Mouse (Mus musculus): ENCODE measurements around the gene Pias3.
"Not testable (repeated sequence)": the region's sequence is repeated elsewhere in the genome, so short reads cannot be mapped to it uniquely, and the experiment has no call there.

The Pias3 gene

DNA sequence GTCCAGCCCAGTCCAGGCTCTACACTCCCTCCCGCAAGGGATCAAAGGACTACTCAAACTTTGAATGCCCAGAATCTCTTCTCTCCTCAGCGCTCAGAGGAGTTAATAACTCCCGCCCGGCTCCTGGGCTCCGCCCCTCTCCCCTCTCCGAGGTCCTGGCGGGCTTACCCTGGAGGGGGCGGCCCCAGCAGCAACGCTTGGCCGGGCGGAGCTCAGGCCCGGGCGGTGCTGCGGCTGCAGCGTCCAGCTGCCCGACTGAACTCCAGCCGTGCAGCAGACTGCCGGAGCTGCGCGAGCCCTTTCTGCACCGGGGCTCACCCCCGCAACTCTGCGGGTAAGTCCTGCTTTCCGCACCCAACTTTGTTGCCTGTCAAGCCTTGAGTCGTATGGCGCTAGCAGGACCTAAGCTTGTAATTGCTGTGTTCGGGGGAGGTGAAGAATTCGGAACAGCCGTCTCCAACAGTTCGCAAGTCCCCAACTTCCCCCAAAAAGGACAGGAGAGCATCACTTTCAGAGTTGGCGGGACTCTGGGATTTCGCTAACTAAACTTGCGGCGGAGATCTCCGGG lies at the start of gene Pias3:
Gene Pias3, plus strand, starts transcription at position 187 of the 568 bp plus-strand sequence.
- DNase-seq (ENCODE audit: low read depth), result peak; percentile 93

DNA sequence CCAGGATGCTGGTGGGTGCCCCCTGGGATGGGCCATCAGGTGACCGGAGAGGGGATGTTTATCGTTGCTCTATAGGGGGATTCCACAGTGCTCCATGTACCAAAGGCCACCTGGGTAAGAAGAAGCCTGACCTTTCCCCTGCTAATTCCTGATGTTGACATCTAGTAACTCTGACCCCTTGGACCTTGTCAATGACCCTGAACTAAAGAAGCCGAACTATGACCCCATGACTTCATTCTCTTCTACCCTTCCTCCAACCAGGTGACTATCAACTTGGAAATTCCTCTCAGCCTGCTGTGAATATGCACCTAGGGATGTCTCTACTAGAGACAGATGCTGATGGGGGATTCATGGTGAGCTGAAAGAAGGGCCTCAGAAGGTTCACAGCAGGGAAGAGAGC lies 48.8 kb upstream of the Pias3 start:
- no peak for DNase-seq (ENCODE audit: low read depth)

DNA sequence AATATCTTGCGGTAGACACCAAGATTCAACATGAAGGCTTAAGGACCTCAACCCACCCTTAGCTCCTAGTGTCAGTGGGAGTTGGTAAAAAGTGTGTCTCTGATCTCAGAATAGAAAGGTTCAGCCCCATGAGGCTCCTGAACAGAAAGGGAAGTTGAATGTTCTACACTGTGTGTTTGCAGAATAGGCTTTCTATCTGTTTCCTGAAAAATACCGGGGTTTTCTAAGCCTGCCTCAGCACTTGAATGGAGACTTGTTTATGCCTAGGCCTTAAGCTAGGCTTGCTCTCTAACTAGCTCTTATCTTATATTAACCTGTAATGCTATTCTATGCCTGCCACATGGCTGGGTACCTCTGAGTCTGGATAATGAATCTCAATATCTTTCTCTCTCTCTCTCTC lies 35.3 kb upstream of the Pias3 start:
- DNase-seq (ENCODE audit: low read depth), result no peak

DNA sequence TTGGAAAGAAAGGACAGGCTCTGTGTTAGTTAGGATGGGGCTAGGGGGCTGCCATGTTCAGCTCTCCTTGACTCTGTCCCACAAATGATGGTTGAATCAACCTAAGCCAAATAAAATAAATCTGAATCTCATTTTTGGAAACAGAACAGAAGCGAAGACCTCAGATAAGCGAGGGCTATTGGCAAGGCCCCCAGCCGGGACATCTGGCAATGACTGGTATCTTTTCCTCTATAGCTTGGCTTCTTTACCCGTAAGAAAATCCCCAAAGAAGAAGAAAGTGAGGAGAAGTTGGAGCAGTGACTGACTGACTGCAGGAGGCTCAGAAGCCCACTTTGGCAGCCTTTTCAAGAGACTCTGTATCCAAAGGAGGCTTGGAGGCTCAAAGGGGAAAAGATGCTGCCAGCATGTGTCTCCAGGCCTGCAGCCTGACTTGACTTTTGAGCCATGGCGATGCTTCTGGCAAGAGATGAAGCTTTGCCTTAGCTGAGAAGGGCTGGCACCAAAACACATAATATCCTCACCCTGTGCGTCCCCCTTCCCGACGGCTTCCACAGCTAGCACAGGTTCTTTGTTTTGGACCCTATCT lies 33.4 kb upstream of the Pias3 start:
- peak; percentile 58 for DNase-seq (ENCODE audit: low read depth)

DNA sequence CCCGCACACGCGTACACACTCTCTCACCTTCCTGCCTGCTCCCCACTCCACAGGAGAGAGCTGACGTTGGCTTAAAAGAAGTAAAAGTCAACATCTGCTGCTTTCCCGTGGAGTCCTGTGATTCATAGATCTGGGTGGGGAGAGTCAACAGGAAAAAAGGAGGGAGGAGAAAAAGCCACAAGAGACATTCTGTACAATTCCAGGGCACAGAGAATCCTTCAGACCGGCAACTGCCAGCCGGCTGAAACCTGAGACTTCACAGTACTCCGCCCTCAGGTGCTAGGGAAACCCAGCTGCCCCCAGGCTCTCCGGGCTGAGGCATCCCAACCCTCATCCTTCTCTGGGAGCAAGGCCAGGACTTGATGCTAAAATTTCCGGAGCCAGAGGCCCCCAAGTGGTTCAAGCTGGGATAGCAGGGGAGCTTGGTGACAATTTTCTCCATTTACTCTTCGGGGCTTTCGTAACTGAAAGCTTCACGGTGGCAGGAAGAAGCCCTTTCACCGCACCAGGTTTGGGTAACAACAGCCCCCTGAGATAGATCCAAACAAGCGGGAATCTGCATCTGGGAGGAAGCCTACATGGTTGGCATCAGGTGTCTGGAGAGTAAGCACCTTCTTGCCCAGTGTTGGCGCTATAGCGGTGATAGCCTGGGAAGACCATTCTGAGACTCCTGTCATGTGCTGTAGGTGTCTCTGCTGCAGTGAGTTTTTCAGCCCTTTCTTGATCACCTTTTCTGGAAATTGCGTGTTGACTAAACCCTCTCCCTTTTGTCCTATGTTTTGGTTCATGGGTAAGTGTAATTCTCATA lies 32.5 kb upstream of the Pias3 start:
- DNase-seq (ENCODE audit: low read depth), result peak; percentile 95

DNA sequence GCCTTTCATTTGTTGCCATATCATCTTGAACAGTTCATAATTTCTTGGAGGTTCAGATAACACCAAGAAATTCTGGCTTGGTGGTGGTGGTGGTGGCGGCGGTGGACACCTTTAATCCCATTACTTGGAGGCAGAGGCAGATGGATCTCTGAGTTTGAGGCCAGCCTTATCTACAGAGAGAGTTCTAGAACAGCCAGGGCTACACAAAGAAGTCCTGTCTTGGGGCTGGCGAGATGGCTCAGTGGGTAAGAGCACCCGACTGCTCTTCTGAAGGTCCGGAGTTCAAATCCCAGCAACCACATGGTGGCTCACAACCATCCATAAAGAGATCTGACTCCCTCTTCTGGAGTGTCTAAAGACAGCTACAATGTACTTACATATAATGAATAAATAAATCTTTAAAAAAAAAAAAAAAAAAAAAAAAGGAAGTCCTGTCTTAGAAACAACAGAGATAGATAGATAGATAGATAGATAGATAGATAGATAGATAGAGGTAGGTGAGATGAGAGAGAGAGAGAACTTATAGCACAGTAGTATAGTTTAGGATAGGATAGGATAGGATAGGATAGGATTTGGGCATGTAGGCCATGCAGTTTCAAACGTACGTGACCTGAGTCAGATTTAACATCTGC lies 30.3 kb upstream of the Pias3 start:
- not testable (repeated sequence) for DNase-seq (ENCODE audit: low read depth)

DNA sequence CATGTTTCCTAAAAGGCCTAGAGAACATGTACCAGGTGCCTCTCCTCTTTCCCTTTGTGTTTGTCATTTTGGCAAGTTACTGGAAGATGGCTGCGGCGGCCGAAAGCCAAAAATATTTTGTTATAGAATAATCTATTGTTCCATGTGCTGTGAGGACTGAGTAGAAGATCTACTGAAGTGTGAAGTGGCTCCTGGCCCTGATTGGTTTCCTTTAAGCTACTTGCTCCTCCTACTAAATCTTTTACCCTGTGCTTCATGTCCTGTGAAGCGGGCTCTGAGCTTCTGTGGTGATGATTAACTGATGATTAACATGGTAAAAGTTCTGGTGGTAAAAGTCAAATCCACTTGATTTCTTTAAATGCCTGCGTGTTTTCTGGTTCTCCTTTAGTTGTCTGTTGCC lies 29.3 kb upstream of the Pias3 start:
- no peak for DNase-seq (ENCODE audit: low read depth)

DNA sequence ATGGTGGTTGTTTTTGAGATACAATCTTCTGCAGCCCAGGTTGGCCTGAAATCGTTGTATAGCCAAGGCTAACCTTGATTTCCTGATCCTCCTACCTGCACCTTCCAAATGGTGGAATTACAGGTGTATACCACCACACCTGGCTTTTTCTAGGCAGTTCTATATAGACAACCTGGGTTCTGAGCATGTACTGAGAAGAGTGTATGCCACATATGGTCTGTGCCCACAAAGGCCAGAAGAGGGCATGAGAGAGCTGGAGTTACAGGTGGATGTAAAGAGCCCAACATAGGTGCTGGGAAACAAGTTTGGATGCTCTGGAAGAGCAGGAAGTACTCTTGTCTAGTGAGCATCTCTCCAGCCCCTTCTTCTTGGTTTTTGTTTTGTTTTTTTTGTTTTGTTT lies 28.9 kb upstream of the Pias3 start:
- DNase-seq (ENCODE audit: low read depth), result peak; percentile 66

DNA sequence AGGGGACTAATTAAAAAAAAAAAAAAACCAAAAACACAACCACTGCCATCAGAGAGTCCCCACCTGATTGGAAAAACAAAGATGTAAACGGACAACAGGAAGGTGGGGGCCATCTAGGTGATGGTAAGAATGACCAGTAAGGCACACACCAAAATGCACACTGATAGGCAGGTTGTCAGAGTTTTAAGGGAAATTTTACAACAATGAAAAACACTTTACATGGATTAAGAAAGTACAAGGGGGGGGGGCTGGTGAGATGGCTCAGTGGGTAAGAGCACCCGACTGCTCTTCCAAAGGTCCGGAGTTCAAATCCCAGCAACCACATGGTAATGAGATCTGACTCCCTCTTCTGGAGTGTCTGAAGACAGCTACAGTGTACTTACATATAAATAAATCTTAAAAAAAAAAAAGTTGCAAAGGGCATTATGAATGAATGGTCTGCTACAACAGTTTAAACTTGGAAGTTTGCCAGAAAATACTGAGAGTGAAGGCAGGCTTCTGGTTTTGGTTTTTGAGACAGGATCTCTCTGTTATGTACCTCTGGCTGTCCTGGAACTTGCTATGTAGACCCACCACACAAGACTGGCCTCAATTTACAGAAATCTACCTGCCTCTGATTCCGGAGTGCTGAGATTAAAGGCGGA lies 27.6 kb upstream of the Pias3 start:
- peak; percentile 38 for DNase-seq (ENCODE audit: low read depth)

DNA sequence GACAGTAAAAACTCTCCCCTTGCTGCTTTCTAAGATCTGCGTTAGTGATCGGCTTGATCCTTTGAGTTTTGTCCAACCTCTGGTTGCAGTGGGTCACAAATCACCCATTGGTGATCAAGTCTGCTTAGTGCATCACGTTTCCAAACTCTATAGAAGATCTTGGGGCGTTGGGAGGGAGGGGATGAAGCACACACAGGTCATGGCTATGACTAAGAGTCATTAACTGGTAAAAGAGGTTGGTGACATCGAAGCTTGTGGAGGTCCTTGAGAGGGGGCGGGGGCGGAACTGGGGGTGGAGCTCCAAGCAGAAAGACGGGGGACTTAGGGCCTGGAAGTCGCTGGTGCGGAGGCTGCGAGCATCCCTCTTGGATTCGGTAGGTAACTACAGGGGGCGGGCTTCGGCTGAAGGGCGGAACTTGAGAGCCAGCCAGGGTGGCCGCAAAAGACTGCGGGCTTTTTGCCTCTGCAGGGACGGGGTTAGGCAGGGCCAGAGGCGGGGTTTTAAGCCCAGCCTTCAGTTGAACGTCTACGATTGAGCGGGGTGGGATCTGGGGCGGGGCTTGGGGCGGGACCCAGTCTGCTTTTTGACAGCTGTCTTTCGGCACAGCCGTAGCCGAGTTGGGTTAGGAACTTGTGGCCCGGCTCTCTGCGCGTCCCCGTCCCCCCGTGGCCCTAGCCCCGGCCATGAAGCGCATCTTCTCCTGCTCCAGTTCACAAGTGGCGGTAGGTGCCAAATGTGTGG lies 26.3 kb upstream of the Pias3 start, which contains the start of gene Ankrd35:
Gene Ankrd35, plus strand, starts transcription at position 405 of the 742 bp plus-strand sequence.
- DNase-seq (ENCODE audit: low read depth), result peak; percentile 40

DNA sequence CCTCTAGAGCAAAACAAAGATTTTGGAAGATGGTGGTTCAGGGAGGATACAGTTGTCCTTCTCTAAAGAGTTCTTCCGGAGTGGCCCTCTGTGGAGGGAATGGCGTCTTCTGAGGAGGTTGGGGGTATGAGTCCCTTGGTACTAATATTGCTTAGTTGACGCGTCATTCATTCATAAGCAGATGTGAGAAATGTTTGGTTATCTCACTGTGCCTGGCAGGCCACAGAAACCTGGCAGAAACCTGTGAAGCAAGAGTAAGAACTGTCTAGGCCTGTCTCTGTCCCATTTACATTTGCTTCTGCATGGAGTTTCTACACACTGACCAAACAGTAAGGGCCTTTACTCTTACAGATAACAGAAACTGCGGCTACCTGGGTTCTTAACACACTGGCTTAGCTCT lies 24.7 kb upstream of the Pias3 start:
- no peak for DNase-seq (ENCODE audit: low read depth)

DNA sequence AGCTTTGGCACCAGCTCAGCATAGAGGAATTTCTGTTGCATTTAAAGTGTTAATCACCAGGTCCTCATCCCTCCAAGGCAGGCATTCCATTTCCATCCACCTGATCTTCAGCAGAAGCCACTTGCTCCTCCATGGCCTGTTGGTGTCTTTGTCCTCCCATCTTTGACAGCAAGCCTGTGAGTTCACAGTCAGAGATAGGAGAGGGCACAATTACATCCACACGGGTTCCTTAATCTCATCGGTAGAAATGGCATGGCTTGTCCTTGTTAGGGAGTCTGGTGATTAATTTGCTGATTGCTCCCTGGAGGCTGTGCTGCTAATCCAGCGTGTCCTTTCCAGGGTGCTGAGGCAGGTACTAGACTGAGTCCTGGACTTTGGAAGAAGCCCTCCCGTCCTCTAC lies 22.7 kb upstream of the Pias3 start:
- no peak for DNase-seq (ENCODE audit: low read depth)

DNA sequence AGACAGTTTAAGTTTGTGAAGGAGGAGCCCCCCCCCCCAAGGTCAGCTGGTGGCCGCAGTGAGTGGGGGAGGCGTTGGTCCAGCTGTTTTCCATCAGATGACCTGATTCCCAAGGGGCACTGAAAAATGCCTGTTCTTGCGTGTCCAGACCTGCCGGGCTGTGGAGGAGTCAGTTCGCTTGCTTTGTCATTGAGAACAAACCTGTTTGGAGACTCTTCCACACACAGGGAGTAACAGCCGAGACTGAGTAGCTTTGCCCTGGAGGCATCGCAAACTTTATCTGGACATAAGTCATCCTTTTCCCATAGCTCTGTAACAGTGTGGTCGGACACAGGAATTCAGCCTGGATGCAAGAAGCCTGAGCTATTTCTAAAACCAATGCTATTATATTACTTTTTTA lies 21.7 kb upstream of the Pias3 start:
- peak; percentile 72 for DNase-seq (ENCODE audit: low read depth)

DNA sequence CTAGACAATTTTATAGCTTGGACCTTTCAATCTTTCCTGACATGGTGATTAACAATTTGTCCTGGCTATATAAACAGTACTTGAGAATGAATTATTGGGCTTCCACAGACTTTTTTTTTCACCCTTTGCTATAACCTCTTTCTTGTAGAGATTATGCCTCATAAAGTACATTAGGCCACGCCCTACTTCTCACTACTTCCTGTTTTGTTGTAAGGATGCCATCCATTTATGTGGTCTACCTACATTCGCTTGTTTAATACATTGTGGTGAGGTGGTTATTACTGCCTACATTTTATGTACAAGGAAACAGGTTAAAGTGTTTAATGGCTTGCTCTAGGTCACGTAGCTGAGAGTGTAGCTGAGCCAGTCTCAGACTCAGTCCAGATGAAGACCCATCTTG lies 21.0 kb upstream of the Pias3 start:
- DNase-seq (ENCODE audit: low read depth), result no peak

DNA sequence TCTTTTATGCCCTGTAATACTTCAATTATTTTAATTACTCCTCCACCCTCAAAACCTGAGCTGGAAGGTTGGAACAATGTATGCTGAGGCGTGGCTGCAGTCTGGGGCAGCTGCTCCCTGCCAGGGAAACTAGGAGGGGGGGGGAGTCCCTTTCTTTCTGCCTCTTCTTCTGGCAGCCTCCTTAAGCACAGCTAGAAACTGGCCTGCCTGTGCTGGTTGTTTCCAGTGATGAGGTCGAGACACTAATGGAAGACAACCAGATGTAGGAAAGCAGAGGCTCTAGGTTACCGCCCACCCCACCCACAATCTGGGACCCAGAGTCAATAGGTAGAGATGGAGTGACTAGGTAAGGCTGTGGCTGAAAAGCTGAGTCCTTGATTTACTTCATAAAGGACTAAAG lies 20.5 kb upstream of the Pias3 start:
- DNase-seq (ENCODE audit: low read depth), result peak; percentile 30

DNA sequence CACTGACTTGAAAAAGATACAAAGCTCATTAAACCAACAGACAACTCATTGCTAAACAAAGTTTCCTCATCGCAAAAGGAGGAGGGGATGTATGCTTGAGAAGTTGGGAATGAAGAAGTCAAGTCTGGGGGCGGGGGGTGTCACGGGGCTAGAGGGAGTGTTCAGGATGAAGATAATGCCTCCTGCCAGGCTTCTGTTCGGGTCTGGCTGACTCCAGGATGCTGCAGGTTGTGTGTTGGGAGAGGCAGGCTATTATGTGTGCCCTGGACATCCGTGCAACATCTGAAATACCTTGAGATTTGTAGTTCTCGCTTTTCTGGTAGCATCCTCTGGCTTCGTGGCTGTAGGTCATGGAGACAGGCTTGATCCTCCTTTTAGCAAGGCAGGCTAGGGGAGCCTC lies 17.7 kb upstream of the Pias3 start:
- DNase-seq (ENCODE audit: low read depth), result no peak

DNA sequence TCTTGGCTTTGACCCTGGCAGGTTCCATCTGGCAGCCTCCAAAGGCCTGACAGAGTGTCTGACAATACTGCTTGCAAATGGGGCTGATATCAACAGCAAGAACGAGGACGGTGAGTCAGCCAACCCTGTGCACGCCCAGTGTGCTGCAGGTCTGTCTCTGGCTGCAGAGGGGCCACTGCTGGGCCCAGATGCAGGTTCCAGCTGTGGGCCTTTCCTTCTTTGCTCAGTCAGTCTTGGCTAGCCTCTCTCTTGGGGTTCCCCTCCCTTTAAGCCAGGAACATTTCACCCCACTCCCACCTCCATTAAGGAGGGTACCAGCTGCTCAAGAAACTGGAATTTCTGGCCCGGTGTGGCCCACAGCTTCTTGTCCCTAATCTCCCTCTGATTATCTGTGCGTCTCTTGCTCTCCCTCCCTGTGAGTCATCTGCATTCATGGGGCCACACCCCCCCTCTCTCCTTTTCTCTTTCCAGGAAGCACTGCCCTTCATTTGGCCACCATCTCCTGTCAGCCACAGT lies 17.0 kb upstream of the Pias3 start:
- peak; percentile 65 for DNase-seq (ENCODE audit: low read depth)

DNA sequence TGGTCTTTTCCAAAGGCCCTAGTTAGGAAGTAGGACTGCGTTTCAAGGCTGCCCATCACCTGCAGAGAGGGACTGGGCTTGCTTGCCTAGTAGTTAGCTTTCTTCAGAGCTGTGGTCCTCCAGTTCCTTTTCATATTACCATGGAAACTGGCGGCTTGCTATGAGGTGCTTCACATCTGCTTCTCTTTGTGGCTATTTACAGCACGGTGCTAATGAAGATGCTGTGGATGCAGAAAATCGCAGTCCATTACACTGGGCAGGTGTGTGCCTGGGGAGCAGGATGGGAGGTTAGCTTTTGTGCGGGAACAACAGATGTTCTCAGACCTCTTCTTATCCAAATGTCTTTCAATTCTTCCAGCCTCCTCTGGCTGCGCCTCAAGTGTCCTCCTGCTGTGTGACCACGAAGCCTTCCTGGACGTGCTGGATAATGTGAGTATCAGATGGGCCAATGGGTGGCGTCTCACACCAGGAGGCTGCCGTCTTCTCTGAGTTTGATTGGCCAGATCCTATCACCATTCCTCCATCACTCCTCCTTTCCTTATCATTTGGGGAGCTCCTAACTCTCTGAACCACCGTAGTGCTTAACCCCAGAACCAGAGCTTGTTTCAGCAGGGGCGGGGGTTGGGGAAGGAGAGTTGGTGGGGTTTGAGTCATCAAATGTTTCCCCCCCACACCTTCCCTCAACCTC lies 15.8 kb upstream of the Pias3 start:
- no peak for DNase-seq (ENCODE audit: low read depth)

DNA sequence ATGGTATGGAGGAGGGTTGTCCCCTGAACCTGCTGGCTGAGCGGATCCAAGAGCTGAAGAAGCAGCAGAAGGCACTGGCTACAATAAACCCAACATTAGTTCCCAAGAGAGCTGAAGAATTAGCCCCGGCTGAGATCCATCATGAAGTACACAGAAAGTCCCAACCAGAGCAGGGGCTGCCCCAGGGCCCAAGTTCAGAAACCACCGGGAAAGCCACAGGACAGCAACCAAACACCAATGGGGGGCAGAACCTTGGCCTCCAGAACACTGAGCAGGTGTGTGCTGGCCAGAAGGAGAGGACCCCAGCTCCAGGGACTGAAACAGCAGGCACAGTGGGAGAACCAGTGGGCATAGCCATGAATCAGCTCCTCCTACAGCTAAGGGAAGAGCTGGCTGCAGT lies 12.7 kb upstream of the Pias3 start:
- DNase-seq (ENCODE audit: low read depth), result no peak

DNA sequence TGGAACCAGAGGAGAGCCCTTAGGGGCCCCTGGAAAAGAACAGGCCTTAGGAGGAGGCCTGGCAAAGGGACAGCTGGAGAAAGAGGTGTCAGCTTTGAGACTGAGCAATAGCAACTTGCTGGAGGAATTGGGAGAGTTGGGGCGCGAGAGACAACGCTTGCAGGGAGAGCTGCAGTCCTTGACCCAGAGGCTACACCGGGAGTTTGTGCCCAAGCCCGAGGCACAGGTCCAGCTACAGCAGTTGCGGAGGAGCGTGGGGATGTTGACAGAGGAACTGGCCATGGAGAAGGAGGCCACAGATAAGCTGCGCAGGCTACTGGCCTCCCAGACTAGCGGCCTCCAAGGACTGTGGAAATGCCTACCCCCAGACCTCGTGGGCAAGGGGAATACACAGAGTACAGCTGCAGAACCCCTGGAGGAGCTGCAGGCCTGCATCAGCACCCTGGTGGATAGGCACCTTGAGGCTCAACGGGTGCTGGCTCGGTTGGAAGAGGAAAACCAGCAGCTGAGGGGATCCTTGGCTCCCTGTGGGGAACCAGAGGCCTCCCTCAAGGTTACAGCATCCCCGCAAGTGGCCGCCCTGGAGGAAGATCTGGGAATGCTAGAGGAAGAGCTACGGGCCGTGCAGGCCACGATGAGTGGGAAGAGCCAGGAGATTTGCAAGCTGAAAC lies 11.9 kb upstream of the Pias3 start:
- no peak for DNase-seq (ENCODE audit: low read depth)
